Comparison of ENCODE assay signal across 18 mouse cellular contexts in genomic region chr15:97719494-97719893, GRCm38 (mm10). TPM values are rescaled to one million over a fixed set of nuclear protein-coding genes. Genes with fewer than 3 reads are reported as not detected.
DNase-seq lines count a peak whose midpoint lies in the region; TF ChIP-seq lines count a peak whose summit lies in the region.
"Had no signal": no experiment of that assay in that cellular context is flagged by ENCODE, and none has a peak within 500 bp of the region (broad histone marks: within the 10 kb centered on the region; RNA-seq: fewer than 3 reads in every experiment).

No protein-coding gene starts in this region.

- no peaks in the 10 kb centered on the region for H3K36me3 ChIP-seq in kidney, adult 2 months (ENCODE audit: control insufficient read depth, insufficient read depth, low read length)
- H3K36me3 ChIP-seq in forebrain, embryonic 10.5 days (replicated peaks): no peaks in the 10 kb centered on the region
- H3K36me3 ChIP-seq: lung, embryonic 15.5 days; midbrain, embryonic 12.5 days had no signal

- no peaks in the 10 kb centered on the region for H3K9me3 ChIP-seq in forebrain, embryonic 10.5 days
- H3K9me3 ChIP-seq: lung, embryonic 15.5 days; midbrain, embryonic 12.5 days had no signal

- no peak for TF ChIP-seq POLR2A in kidney, adult 2 months (IDR thresholded peaks at IDR 0.05; ENCODE audit: low read depth, low read length)
- TF ChIP-seq POLR2A in lung, adult 2 months (IDR thresholded peaks at IDR 0.05; ENCODE audit: borderline replicate concordance, extremely low read depth, low read depth, low read length): 0 out of 2 replicates have a peak, but pooled peaks have one; percentile 0

- no peak for TF ChIP-seq CTCF in gastrocnemius, adult 2 months (IDR thresholded peaks at IDR 0.05)
- no peak for TF ChIP-seq CTCF in kidney, adult 2 months (conservative IDR thresholded peaks at IDR 0.05; ENCODE audit: insufficient read depth, insufficient read length, low read depth, low read length)
- TF ChIP-seq CTCF in lung, adult 2 months (IDR thresholded peaks at IDR 0.05; ENCODE audit: insufficient read depth, low read length): no peak

- no peaks in the 10 kb centered on the region for H3K27me3 ChIP-seq in kidney, adult 2 months (replicated peaks; ENCODE audit: control insufficient read depth, insufficient read depth, low read length)
- H3K27me3 ChIP-seq in forebrain, embryonic 10.5 days (ENCODE audit: poor library complexity, severe bottlenecking): no peaks in the 10 kb centered on the region
- H3K27me3 ChIP-seq: lung, embryonic 15.5 days had no signal

- no peak for DNase-seq in gastrocnemius, adult 2 months
- no peak for DNase-seq in gastrocnemius, postnatal 25 days
- no peak for DNase-seq in kidney, adult 2 months
- no peak for DNase-seq in kidney, adult 11 months
- DNase-seq in lung, adult 2 months: no peak
- no peak for DNase-seq in lung, postnatal 36 days
- DNase-seq in thymus, postnatal 0 days (ENCODE audit: low spot score): peak; percentile 44
- DNase-seq in forebrain, embryonic 10.5 days (ENCODE audit: extremely low spot score, low spot score): no peak
- DNase-seq: cerebellum, adult 18-20 months; cerebellum, postnatal 25 days; embryo, embryonic 11 days; kidney, adult 8-10 months; layer of hippocampus, postnatal 36 days; liver; retina, postnatal 1 day; right cerebral cortex, postnatal 4 days had no signal

- H3K27ac ChIP-seq in gastrocnemius, adult 2 months: peak overlapping the region; percentile 82
- peak overlapping the region; percentile 88 for H3K27ac ChIP-seq in kidney, adult 2 months (ENCODE audit: insufficient read depth, low read depth, low read length)
- H3K27ac ChIP-seq in forebrain, embryonic 10.5 days: no peak overlapping the region
- H3K27ac ChIP-seq: midbrain, embryonic 12.5 days had no signal

- peaks cover 5% of the 10 kb centered on the region for H3K4me1 ChIP-seq in kidney, adult 2 months (ENCODE audit: control insufficient read depth, insufficient read depth, low read length)
- H3K4me1 ChIP-seq in lung, adult 2 months (ENCODE audit: control insufficient read depth, insufficient read depth, low read length): peaks cover 17% of the 10 kb centered on the region
- H3K4me1 ChIP-seq in forebrain, embryonic 10.5 days: peaks cover 11% of the 10 kb centered on the region; the same call in 1 of the 2 replicates
- H3K4me1 ChIP-seq: midbrain, embryonic 12.5 days had no signal

- peak overlapping the region; percentile 47 for H3K4me3 ChIP-seq in gastrocnemius, adult 2 months
- H3K4me3 ChIP-seq in kidney, adult 2 months (ENCODE audit: insufficient read depth, low read depth, low read length): peak overlapping the region; percentile 32
- H3K4me3 ChIP-seq in lung, adult 2 months (replicated peaks; ENCODE audit: extremely low read depth, low read depth, low read length): no peak overlapping the region
- H3K4me3 ChIP-seq in forebrain, embryonic 10.5 days: no peak overlapping the region
- H3K4me3 ChIP-seq: lung, embryonic 15.5 days; midbrain, embryonic 12.5 days had no signal

- WGBS in kidney, adult 2 months: 88% methylated on average over 12 of the region's 12 CpGs
- 68% methylated on average over 12 of the region's 12 CpGs for WGBS in lung, adult 2 months
- 89% methylated on average over 12 of the region's 12 CpGs for WGBS in forebrain, embryonic 10.5 days

- intact Hi-C loops in gastrocnemius, adult 2 months (cut with DNase I): loop anchor here (5.0 kb wide), 1 partner anchor 233 kb away; no protein-coding TSS in a partner anchor

RNA-seq across cellular contexts. Expression of gene Endou, which starts 11.6 kb away (rescaled TPM):
- total RNA-seq in gastrocnemius, adult 2 months (2021): under 1 TPM; 0.13 to 0.22 TPM
- under 1 TPM; 0.36 to 0.91 TPM for total RNA-seq in gastrocnemius, postnatal 25 days (2021)
- polyA plus RNA-seq in kidney, adult 2 months (2012; rRNA removed): 2.4 and 2.9 TPM in 2 replicates
- 4.0 and 18.9 TPM in 2 replicates for polyA plus RNA-seq in lung, adult 2 months (2012; rRNA removed)
- polyA plus RNA-seq in thymus, postnatal 0 days (2015; fragmentation: Nextera tagmentation; extraction: Ambion mirVana): 159 and 186 TPM in 2 replicates
- polyA plus RNA-seq in forebrain, embryonic 10.5 days (2016; fragmentation: Nextera tagmentation; extraction: Ambion mirVana): 0.11 and 0.12 TPM in 2 replicates

RNA-seq across cellular contexts. Expression of gene Rpap3, which starts 13.9 kb away (rescaled TPM):
- total RNA-seq in gastrocnemius, adult 2 months (2021): 10 to 100 TPM; 11.4 to 13.3 TPM
- total RNA-seq in gastrocnemius, postnatal 25 days (2021): 10 to 100 TPM in 1 of 2 experiments, 1 to 10 TPM in 1; 9.6 to 11.4 TPM
- 4.9 and 6.9 TPM in 2 replicates for polyA plus RNA-seq in kidney, adult 2 months (2012; rRNA removed)
- 3.1 and 5.0 TPM in 2 replicates for polyA plus RNA-seq in lung, adult 2 months (2012; rRNA removed)
- polyA plus RNA-seq in thymus, postnatal 0 days (2015; fragmentation: Nextera tagmentation; extraction: Ambion mirVana): 31.1 and 31.7 TPM in 2 replicates
- polyA plus RNA-seq in forebrain, embryonic 10.5 days (2016; fragmentation: Nextera tagmentation; extraction: Ambion mirVana): 40.7 and 41.9 TPM in 2 replicates

RNA-seq across cellular contexts. Expression of gene Rapgef3, which starts 48.3 kb away (rescaled TPM):
- 10 to 100 TPM in 1 of 2 experiments, 1 to 10 TPM in 1; 9.8 to 13.6 TPM for total RNA-seq in gastrocnemius, adult 2 months (2021)
- total RNA-seq in gastrocnemius, postnatal 25 days (2021): 1 to 10 TPM; 3.7 to 8.1 TPM
- 136 and 184 TPM in 2 replicates for polyA plus RNA-seq in kidney, adult 2 months (2012; rRNA removed)
- 94.2 and 133 TPM in 2 replicates for polyA plus RNA-seq in lung, adult 2 months (2012; rRNA removed)
- 61.7 and 72.6 TPM in 2 replicates for polyA plus RNA-seq in thymus, postnatal 0 days (2015; fragmentation: Nextera tagmentation; extraction: Ambion mirVana)
- polyA plus RNA-seq in forebrain, embryonic 10.5 days (2016; fragmentation: Nextera tagmentation; extraction: Ambion mirVana): 5.4 and 6.3 TPM in 2 replicates

RNA-seq across cellular contexts. Expression of gene Slc48a1, which starts 58.8 kb away (rescaled TPM):
- 10 to 100 TPM; 44.5 to 47.1 TPM for total RNA-seq in gastrocnemius, adult 2 months (2021)
- total RNA-seq in gastrocnemius, postnatal 25 days (2021): 10 to 100 TPM; 44.7 to 47.2 TPM
- polyA plus RNA-seq in kidney, adult 2 months (2012; rRNA removed): 182 and 203 TPM in 2 replicates
- polyA plus RNA-seq in lung, adult 2 months (2012; rRNA removed): 158 and 174 TPM in 2 replicates
- 44.5 and 48.3 TPM in 2 replicates for polyA plus RNA-seq in thymus, postnatal 0 days (2015; fragmentation: Nextera tagmentation; extraction: Ambion mirVana)
- 28.7 and 32.2 TPM in 2 replicates for polyA plus RNA-seq in forebrain, embryonic 10.5 days (2016; fragmentation: Nextera tagmentation; extraction: Ambion mirVana)

Comparison
In these comparisons a context has a peak if more than half of its experiments do, and no peak if none do; other contexts are left out.
1. H3K4me3 ChIP-seq: peak in gastrocnemius, adult 2 months (single experiment) and kidney, adult 2 months (single experiment); none in lung, adult 2 months (single experiment) and forebrain, embryonic 10.5 days (single experiment).